Mouse (Mus musculus): ENCODE measurements around the gene Stradb.
"Not testable (repeated sequence)": the region's sequence is repeated elsewhere in the genome, so short reads cannot be mapped to it uniquely, and the experiment has no call there.

The Stradb gene

DNA sequence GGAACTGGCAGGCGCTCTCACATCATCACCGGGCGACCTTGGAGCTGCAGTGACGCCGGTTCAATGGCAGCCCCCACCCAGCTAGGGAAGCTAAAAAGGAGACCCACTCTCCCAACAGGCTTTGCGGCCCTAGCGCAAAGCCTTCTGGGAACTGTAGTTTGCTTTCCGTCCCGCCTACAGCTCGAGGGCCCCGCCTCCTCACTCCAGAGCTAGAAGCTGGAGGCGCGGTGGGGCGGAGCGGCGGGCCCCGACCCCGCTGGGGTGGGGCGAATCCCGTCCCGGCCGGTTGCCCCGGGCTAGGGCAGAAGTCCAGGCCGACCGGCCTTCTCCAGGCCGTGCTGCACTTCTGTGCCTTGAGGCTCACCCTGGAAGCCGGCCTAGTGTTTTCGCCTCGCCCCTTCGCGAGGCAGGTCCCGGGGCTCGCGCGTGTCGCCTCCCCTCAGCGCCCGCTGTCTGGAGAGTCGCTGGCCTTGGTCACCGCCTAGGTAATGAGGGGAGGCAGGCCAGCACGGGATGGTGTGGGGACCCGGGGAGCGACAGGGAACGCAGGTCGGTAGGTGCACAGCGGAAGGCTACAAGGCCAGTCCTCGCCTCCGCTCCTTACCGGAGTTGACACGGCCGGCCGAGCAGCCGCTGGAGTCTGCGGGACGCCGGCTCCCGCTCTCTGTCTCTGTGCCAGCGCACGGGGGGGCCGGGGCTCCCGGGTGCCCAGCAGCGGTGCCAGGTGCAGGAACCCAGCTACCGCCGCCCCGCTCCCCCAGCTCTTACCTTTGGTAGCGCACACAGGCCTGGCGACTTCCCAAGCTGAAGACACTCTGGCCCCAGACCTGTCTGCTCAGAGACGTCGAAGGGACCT lies at the start of gene Stradb, which contains the start of gene Trak2:
Gene Stradb, plus strand, starts transcription at position 157 of the 856 bp plus-strand sequence.
Gene Trak2, minus strand, starts transcription at position 65 of the 856 bp plus-strand sequence.
- peak; percentile 97 for DNase-seq (ENCODE audit: low read depth, low spot score)

DNA sequence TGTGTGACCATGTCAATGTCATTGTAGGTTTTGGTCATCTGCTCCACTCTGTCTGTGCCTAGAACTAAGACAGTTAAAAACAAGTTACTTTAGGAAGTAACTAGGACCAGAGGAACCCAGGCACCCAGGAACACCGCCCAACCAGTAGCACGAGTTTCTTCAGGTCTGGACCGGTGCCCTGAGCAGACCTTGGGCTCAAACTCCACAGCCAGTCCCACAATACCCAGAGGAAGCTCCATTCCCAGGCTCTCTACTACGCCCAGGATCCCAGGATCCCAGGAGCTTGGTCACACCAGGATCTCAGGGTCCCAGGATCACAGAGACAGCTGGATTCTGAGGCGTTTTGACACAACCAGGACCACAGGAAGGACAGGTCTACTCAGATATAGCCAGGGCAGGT lies 46.7 kb upstream of the Stradb start:
- DNase-seq (ENCODE audit: low read depth, low spot score) = no peak

DNA sequence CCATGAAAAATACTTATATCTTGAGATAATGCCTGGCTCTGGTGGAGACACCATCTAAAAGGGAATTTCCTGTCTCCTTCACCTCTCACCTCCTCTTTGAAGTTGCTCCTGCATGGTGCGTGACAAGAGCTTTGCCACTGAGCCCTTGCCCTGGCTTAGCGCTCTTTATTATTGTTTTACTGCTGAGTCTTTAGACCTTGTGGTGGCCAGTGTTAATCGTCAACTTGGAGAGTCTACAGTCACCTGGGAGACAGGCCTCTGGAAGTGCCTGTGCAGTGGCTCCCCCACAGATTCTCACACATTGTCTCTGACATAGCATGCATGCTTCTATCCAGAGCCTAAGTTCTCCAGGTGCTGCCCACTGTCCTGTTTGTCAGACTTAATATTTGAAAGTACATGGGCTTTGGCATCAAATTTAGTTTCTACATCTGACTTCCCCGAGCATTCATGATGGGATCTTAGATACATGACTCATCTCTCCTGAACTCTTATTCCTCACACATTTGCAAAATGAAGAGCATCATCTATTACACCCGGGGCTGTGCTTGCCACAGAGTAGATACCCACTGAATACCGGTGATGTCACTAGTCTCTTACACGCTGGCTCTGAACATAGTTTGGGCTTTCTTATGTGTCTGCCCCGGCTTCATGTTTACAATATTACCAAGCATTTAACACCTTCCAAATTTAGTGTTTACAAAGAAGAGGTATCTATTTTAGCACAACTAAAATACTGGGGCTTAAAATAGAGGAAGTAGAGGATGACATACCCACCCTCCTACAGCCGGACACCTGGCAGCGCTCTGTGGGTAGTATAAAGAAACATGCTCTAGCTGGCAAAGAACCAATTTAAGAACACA lies 36.3 kb upstream of the Stradb start:
- DNase-seq (ENCODE audit: low read depth, low spot score) = no peak

DNA sequence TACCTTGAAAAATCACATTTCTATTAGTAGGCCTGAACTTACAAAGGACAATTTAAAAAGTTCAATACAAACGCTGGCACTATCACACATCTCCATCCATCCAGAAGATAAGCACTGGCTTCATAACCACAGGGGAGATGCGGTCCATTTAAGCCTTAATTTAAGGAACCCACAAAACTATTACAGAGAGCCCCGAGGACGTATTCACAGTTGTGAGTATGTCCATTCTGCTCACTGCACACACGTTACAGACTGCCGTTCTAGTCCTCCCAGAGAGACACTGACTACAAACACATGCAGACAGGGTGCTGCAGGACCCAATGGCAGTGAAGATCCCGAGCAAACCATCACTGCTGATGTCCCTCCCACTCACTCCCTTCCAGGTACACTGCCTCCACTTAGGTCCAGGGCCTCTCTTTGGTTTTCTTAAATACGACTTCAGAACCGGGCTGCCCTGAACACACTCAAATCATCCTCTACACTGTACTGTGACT lies 35.7 kb upstream of the Stradb start:
- no peak for DNase-seq (ENCODE audit: low read depth, low spot score)

DNA sequence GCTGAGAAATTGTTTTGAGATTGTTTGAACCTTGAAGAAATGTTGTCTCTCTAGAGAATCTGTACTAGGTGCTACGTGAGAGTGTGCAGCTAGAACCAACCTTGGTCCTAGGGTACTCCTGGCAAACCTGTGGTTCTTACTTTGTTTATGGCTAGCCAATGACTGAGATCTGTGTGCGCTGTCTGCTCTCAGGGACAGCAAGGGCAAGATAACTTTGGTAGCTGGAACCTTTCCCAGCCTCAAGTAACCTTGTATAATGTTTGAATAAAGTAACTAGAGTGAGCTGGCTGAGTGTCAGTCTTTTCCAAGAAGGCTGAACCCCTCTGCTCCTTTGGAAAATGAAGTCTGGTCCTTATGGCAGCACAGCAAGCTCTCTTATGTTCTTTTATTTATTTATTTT lies 27.8 kb upstream of the Stradb start:
- no peak for DNase-seq (ENCODE audit: low read depth, low spot score)

DNA sequence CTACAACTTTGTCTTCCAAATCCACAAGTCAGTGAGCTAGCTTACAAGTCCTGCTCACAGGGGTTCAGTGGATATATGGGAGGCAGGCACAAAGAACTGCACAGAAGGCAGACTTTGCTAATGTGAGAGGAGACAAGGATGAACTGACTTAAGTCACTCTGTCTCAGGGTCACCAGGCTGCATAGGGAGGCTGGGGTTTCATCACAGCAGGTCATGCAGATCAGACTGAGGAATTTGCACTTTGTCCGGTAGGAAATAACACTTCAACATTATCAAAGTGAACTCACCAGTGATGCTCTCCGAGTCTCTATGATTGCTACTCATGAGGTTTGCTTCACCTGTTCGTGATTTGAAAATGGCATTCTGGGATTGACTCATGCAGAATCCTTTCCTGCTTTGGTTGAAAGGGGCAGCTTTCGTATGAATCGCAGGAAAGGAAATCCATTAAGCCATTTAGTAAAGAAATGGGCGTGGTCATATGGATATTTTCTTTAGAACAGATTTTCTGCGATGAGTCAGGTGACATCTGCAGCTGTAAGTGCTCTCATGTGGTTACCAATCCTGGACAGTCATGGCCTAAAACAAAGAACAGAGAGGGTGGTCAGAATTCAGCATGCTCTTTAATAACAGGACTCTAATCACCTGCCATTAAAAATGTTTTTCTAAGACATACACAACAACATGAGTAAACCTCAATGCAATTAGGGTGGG lies 27.2 kb upstream of the Stradb start:
- no peak for DNase-seq (ENCODE audit: low read depth, low spot score)

DNA sequence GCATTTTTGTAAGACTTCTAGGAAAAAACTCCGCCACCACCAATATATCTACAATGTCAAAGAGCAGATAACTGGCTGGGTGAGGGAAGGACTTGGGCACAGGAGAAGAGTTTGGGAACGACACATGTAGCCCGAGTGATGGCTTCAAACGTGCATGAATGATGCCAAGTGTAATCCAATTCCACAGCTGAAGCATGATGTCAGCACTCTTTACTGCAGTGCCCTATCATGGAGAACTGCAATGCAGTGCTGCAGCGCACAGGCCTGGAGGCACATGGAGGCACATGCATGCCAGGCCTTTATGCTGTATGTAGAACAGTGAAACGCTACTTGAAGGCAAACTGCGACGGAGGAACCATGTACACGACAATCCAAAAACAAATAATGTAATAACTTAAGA lies 26.6 kb upstream of the Stradb start:
- DNase-seq (ENCODE audit: low read depth, low spot score) = no peak

DNA sequence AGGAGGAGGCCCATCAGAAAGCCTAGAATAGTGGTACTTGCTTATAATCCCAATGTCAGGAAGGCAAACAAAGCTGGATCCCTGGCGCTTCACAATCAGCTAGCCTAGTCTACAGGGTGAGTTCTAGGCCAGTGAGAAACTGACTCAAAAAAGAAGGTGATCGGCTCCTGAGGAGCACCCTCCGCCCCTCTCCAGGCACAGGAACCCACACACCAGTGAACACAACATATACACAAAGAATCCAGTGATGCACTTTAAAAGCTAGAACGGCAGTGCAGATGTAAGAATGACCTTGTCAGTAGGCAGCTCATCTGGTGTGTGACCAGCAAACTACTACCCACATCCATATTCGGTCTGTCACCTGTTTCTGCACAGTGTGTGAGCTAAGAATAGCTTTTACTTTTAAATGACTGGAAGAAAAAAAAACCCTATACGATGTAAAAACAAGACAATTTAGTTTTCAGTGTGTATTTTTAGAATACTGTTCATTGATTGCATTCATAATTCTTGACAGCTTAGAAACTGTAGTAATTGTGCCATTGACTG lies 23.7 kb upstream of the Stradb start:
- DNase-seq (ENCODE audit: low read depth, low spot score) = no peak

DNA sequence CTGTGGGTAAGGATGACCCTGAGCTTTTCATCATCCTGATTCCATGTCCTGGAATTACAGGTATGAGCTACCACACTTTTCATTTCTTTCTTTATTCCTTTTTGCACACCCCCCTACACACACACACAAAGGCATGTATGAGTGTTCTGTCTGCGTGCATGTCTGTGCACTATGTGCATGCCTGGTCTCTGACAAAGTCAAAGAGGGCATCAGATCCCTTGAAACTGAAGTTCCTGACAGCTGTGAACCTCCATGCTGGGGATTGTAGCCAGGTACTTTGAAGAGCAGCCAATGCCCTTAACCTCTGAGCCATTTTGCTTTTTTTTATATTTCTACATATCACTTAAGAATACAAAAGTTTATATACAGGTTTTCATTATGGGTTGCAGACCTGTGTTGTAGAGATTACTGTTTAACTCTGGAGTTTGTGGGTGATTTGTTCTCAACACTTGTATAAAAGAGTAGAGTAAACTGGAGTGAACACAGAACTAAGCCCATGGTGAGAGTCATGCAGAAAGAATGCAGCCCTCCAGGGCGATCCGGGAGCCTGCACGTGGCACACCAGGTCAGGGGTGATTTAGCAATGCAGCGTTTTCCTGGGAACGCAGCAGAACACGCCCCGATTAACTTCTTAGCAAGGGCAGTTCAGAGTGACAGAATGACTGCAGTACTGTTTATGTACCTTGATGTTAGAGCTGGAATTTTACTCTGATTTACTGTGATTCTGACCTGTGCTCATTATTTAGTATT lies 22.2 kb upstream of the Stradb start:
- DNase-seq (ENCODE audit: low read depth, low spot score) = peak; percentile 70

DNA sequence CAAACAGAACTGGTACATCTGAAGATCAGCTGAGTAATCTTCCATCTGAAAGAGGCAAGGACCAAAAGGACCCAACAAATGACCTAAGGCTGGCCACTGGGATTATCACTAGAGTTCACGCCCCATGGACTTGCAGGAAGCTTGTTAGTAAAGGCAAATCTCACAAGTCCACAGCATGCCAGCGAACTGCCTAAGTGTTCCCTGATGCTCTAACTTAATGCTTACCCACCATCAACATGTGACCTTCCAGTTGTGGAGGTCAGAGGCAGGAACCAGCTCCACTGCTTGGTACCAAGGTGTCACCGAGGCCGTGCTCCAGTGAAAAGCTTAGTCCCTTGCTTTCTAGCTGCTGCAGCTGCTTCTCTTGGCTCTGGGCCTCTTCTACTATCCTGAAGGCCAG lies 21.5 kb upstream of the Stradb start:
- no peak for DNase-seq (ENCODE audit: low read depth, low spot score)

DNA sequence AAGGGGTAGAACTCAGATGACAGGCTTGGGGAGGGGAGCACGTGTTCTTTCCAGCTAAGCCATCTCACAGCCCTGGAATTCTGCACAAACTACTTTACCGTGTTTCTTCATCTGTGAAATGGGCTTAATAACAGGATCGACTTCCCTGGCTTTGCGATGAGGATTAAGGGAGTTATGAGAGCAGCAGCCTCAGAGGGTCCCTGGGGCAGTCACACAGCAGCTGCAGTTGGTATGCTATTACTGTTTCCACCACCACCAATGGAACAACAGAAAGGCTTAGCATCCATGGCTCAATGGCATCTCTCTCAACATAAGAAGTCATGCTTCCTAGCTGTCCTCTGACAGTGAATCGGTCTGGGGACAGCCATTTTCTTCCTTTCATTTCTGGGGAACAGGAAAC lies 20.8 kb upstream of the Stradb start:
- no peak for DNase-seq (ENCODE audit: low read depth, low spot score)

DNA sequence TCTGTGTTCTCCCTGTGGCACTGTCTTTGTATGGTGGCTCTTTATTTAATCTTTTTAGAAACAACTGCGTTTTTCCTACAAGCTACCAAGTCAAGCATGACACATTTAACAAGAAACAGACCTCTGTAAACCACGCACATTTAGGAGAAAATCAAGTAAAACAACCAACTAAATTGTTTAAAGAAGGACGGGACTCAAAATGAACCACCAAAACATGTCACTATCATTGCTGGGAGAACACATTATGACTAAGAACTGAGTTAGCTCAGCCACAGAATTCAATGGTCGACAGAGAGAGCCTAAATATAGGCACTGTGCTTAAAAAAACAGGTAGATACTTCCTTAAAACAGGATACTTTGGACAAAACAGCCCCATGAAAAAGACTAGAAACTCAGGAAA lies 20.3 kb upstream of the Stradb start:
- no peak for DNase-seq (ENCODE audit: low read depth, low spot score)

DNA sequence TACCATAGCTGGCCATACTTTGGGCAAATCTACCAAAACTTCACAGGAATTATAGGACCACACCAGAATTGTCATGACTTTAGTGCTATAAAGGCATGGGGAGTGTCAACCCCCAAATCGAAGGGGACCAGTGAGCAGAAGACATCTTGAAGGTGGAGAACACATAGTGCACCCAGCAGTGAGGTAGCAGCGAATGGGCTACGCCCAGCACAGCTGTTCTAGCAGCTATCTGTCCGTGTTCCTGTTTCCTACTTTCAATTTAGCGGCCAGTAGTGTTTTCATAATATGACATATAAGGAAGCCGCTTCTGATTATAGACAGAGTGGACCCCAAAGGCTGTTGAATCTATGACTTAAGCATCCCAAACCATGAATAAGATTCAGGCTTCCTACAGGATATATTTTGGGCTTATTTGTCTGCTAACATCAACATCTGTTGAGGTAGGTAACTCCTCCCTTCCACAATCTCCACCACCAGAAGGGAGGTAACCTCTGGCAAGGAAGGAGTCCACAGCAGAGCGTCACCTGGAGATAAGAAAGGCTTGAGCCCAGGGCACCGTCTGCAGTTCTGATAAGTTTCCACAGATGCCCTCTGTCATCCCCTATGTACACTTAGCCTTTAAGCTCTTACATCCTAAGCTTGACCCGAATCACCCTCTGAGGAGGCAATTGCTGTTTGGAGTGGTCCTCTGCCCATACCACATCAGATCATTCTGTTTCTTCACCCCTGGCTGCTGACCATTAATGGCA lies 19.5 kb upstream of the Stradb start:
- DNase-seq (ENCODE audit: low read depth, low spot score) = no peak

DNA sequence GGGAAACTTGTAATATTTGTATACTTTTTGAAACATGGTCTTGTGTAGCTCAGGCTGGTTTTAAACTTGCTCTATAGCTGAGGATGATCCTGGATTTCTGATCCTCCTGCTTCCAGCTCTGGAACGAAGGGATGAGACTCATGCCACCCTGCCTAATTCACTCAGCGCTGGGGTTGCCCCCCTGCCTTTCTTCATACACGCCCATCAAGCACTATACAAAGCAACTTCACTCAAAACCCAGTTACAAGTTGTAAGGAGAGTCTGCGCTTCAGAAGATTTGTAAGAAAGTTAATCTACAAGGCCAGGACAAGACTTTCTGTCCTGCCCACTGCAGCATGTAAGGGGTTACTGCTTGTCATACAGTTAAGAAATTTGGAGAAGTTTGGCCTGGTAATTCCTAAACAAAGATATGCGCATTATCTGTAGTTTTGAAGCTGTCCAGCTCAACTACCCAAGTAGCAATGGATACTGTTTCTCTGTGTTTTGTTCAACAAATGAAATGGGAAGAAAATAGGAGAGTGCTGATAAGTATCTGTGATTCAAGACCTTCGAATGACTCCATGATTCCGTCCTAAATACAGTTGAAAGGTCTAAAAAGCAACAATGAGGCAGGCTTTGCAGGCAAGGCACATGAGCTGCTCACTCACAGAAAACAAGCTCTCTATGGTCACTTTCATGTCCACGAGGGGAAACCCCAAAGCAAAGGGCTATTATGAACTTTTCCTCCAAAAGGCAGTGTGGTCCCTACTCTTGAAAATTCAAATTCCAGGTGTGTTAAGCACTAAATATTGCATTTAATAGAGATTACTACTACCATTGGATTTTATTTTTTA lies 18.5 kb upstream of the Stradb start:
- DNase-seq (ENCODE audit: low read depth, low spot score) = no peak

DNA sequence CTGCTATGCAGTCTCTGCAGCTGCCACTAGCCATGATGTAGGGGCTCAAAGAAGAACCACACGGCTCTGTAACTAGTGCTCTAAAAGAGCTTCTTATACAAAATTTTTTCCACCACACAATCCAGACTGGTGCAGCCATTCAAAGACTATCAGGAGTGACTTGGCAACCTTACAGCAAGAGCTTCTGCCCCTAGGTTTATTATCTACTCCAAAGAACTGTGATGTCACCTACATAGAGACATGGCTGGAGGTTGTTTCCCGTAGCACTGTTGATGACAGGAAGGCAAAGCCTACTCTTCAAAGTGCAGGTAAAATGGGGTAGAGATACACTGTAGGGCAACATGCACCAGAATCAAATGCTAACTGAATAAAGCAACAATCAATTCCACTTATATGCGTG lies 17.6 kb upstream of the Stradb start:
- no peak for DNase-seq (ENCODE audit: low read depth, low spot score)

DNA sequence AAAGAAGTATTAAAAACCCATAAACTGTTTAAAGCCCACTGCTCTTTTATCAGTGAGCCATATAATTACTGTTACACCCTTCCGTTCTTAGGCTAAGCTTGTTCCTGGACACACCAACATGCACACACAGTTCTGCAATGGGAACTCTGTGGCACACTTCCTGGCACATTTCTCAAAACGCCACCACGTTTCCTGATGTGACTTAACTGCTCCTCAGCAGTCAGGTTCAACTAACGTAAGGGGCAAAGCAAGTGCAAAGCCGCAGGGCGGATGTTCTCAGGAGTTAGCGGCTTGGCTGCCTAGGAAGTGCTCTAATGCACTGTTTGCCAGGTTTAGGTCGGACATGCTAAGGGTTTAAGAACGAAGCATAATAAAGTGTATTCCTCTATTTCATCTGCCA lies 17.1 kb upstream of the Stradb start:
- DNase-seq (ENCODE audit: low read depth, low spot score) = no peak

DNA sequence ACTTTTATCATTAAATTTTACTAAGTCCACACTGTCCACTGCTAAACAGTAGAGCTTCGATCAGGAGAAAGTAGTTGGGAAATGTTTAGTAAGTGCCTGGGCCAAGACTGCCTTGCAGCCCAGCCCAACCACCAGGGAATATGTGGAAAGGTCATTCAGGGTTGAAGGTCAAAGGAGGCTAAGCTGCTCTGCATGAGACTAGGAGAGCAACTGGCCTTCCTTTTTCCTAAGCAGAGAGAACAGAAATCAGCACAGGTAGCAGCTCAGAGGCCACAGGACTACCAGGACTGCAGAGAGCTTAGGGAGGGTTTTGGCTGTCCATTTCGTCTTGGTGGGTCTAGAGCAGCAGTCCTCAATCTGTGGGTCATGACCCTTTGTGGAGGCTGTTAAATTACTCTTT lies 15.4 kb upstream of the Stradb start:
- DNase-seq (ENCODE audit: low read depth, low spot score) = peak; percentile 40

DNA sequence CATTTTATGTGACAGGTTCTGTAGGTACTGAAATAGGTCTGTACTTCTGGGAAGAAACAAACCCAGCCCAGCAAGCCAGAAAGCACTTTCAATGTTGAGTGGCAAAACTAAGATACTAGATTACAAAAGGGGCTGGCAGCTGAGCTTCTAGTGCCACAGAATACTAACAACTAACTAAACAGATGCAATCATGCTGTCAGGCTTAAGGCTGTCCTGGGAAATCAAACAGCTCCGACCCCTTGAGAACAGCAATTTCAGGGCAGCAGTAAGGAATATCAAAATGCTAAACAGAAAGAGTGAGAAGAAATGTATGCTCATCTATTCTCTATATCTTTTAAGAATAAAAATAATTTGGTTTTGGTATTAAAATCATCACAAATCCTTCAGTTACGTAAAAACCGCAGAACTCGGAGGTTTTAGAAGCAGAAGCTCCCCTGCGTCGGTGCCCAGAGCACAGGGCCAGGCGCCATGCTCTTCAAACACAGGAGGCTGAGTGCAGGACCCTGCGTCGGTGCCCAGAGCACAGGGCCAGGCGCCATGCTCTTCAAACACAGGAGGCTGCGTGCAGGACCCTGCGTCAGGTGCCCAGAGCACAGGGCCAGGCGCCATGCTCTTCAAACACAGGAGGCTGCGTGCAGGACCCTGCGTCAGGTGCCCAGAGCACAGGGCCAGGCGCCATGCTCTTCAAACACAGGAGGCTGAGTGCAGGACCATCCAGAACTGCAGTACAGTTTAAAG lies 14.4 kb upstream of the Stradb start:
- not testable (repeated sequence) for DNase-seq (ENCODE audit: low read depth, low spot score)

DNA sequence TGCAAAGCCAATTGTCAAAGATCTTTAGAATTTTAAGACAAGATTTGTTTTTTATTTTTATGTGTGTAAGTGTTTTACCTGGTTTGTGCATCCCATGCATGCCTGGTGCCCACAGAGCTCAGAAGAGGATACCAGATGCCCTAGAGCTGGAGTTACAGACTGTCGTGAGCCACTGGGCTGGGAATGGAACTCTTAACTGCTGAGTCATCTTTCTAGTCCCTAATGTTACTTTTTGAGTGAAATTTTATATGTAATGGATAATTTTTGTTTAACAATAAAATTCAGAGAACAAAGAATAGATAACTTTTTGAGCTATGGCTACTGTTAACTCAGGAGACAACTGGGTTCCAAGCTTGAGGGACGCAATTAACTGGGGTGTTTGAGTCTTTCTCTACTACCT lies 13.6 kb upstream of the Stradb start:
- DNase-seq (ENCODE audit: low read depth, low spot score) = no peak

All from mesoderm, embryonic 11.5 days (tissue).